Mouse (Mus musculus) lung, adult 2 months (tissue): ENCODE data around the gene Pde6b. TPM values are rescaled to one million over a fixed set of nuclear protein-coding genes. Genes with fewer than 3 reads are reported as not detected.

Source experiments
- DNase-seq: peaks from one replicate; pipeline ENCODE4 v3.0.0; 2022
- H3K4me1 ChIP-seq: fragments of 200-500 bp; 2 replicates; pipeline ENCODE4 v1.6.1; 2011; ENCODE audit warnings: low read length; ENCODE audit not compliant: control insufficient read depth, insufficient read depth
- H3K4me3 ChIP-seq: fragments of 200-500 bp; replicated peaks from 2 replicates; pipeline ENCODE3; 2011; ENCODE audit warnings: low read depth, mild to moderate bottlenecking, control low read depth, low read length; ENCODE audit errors: extremely low read depth
- CTCF ChIP-seq: fragments of 200-500 bp; IDR thresholded peaks from 2 replicates; pipeline ENCODE4 v1.5.1; 2011; ENCODE audit warnings: mild to moderate bottlenecking, low read length, control low read depth; ENCODE audit not compliant: insufficient read depth
- POLR2A ChIP-seq: fragments of 200-500 bp; IDR thresholded peaks from 2 replicates; pipeline ENCODE4 v1.6.1; 2011; ENCODE audit warnings: low read depth, mild to moderate bottlenecking, control low read depth, low read length, borderline replicate concordance; ENCODE audit errors: extremely low read depth
- WGBS: fragments of 180-500 bp; shearing (Covaris S2); methylation state at CpG from one replicate; pipeline ENCODE4 v1.1.7; 2018; 5-methylcytosine and 5-hydroxymethylcytosine counted together
- polyA plus RNA-seq: library from polyadenylated mRNA; depleted of rRNA; stranded (reverse); fragments of >200 nt; gene quantifications from 2 replicates; pipeline ENCODE4 v1.2.3, GENCODE M21; 2012

The Pde6b gene
- polyA plus RNA-seq, 1 experiment = not detected

DNA sequence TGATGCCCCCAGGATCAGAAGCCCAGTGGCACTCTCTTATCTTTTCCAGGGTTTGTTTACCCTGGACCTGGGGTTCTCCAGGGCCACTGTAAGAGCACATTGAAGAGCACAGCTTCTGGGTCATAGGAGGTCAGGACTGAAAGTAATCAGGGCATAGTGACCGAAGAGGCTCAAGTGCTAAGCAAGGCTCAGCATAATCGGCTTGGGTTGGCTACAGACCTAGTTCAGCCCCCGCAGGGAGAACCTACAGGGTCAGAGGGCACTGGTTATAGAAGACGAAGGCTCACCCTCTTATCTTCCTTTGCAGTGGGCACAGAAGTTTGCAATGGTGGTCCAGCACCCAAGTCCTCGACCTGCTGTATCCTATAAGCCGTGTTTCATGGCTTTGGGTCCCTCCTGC, 43.0 kb downstream of the Pde6b start:
- Histone ChIP-seq H3K4me1 (peaks cover 7% of the 10 kb centered on the region), H3K4me3 (no peak overlapping the region)
- DNase-seq = no peak
- TF ChIP-seq CTCF = no peak
- no peak for TF ChIP-seq POLR2A
- 72% methylated on average over 6 of the region's 6 CpGs for WGBS

DNA sequence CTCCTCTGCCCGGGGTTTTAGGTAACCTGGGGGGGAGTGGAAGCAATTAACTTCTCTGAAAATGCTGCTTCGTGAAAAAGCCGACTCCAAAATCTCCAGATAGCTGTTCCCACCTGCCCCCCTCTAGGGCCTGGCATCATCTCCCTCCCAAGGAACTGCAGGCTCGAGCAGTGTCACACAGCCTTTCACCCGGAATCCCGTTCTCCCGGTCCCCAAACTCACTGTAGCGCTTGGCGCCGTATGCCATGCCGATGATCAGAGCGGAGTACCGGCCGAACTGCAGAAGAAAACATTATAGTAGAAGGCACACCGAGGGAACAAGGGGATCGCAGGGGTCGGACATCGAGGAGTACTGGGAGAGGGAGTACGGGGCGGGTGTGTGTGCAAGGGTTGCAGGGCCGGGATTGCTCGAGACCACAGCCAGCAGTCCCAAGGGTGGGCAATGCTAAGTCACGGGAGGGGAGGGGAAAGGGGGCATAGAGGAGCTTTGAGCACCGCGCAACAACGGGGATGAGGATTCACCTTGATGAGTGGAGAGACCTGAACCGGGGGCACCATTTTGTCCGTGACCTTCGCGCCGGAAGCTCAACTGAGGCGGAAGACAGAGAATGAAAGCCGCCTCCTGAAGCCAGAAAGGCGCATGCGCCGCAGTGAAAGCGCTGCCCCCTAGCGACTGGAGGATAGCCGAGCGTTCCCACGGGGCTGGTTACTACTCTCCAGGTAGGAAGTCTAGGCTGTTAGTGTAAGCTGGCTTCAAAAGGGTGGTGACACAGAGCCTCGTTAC, 45.8 kb downstream of the Pde6b start, which contains the start of gene Atp5k:
Gene Atp5k, minus strand, starts transcription at position 645 of the 784 bp plus-strand sequence.
- peak; percentile 89 for DNase-seq
- H3K4me1 ChIP-seq = peaks cover 7% of the 10 kb centered on the region
- peak; percentile 82 for TF ChIP-seq CTCF
- peak; percentile 89 for TF ChIP-seq POLR2A
- WGBS = 1% methylated on average over 42 of the region's 42 CpGs
- peak within 1 kb of the TSS; percentile 85 for H3K4me3 ChIP-seq

DNA sequence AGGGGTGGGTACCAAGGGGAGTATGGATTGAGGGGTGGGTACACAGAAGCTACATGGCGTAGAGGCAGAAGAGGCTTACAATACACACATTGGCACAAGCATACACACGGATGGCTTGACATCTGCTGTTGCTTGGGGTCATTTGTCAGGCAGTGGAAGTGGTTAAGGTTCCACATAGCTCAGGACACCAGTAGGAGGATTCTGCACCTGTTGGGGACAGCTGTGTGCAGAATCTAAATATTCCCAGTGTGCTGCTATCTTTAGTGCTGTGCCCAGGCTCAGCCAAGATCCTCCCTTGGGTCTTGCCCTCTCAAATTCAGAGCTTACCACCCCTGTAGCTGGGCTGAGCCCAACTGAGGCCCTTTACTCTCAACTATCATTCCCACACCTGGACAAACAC, 47.9 kb downstream of the Pde6b start:
- 65% methylated on average over 2 of the region's 2 CpGs for WGBS
- TF ChIP-seq POLR2A (no peak), CTCF (no peak)
- DNase-seq = no peak
- Histone ChIP-seq H3K4me3 (no peak overlapping the region), H3K4me1 (peaks cover 7% of the 10 kb centered on the region)

DNA sequence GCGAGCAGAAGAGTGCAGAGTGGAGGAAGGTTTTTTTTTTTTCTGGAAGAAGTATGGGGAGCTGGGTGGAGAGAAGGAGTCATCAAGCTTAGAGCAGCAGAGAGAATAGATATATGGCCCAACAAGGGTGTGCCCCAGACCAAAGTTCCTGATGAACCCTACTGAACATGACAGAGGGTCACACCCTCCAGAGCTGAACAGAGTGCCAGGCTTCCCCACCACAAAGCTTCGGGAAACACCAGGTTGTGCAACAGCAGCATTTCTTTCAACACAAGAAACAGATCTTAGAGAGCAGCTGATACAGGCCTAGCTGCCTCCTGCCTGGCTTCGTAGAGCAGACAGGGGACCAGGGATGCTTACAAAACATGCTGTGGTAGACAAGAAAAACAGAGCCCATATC, 58.8 kb downstream of the Pde6b start:
- H3K4me1 ChIP-seq = peaks cover 8% of the 10 kb centered on the region
- no peak for DNase-seq
- H3K4me3 ChIP-seq = no peak overlapping the region
- WGBS = 61% methylated on average over 3 of the region's 3 CpGs
- TF ChIP-seq CTCF = no peak
- no peak for TF ChIP-seq POLR2A

DNA sequence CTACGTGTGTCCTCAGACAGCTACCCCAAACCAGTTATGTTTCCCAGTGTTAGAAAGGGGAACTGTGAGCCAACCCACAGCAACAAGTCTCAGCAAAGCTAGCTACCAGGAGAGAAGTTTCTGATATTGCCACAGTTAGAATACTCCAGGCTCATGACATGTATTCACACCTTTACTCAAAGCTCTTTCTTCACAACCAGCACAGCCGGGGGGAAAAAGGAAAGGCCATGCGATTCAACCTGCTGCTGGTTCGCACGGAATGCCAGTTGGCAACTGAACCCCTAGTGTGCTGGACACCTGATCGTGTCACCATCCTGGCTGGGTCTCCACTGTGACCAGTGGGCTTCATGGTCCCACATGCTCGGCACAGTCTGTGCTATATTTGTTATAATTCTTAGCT, 59.7 kb downstream of the Pde6b start:
- WGBS = 84% methylated on average over 7 of the region's 7 CpGs
- H3K4me3 ChIP-seq = no peak overlapping the region
- H3K4me1 ChIP-seq = peaks cover 8% of the 10 kb centered on the region
- TF ChIP-seq POLR2A (no peak), CTCF (no peak)
- DNase-seq = no peak

DNA sequence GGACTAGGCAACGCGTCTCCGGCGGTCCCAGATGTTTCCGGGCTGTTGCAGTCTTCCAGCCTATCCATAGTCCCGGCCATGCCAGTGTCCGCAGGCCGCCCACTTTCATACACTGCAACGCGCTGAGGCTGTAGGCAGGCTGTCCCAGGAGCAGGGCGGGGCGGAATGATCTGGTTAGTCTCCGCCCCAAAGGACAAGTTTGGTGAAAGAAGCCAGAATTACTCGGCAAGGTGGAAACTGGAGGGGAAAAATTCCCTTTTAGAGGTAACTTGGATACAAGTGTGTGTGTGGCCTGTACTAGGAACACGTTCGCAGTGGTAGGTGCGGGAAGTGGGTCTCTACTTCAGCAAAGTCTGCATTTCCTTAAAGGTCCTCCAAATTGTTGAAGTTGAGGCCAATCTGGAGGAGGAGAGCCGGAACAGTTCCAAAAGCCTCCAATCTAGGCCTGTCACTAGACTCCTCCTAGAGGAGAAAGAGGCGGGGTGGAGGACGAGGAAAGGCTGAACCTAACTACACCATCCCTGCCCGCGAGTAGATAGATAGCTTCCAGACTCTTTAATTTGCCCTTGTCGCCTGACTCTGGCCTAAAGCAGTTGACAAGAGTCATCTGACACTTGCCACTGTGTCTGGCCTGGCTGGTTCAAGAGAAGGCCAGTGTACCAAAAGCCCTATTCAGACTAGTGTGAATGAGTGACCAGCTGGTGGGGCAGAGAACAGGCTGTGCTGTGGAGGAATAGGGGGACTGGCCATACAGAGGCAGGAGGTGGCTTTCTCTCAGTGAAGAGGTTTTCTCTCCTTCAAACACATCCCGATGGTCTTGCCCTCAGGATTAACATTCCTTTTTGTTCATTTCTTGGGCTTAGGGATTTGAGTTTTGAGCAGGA, 60.8 kb downstream of the Pde6b start, which contains the start of gene Mfsd7a:
Gene Mfsd7a, minus strand, starts transcription at position 107 of the 884 bp plus-strand sequence.
- H3K4me1 ChIP-seq = peaks cover 8% of the 10 kb centered on the region
- peak; percentile 70 for DNase-seq
- H3K4me3 ChIP-seq = peak within 1 kb of the TSS; percentile 45
- no peak for TF ChIP-seq CTCF
- TF ChIP-seq POLR2A = 0 out of 2 replicates have a peak, but pooled peaks have one; percentile 32
- WGBS = 14% methylated on average over 24 of the region's 24 CpGs

DNA sequence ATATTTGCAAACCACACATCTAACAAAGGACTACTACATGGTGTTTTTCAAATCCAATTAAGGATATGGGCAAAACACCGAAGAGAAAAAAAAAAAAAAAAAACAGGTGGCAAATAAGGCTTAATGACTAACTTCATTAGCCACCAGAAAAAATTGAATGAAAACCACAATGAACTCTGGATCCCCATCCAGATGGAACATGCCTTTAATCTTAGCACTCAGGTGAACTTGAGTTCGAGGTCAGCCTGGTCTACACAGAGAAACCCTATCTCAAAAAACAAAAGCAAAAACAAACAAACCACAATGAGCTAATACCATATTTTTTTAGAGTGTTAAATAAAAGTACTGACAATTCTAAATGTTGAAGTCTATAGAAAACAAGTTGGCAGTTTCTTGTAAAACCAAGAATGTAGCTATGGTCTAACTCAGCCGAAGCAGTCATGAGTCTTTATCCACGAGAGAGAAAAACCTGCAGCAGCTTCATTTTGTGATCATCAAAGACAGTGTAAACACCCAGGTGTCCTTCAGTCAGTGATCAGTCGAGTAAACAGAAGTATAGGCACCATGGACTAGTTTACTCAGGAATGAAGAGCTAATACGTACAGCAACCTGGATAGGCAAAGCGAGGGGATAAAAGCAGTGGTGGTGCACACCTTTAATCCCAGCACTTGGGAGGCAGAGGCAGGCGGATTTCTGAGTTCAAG, 62.8 kb downstream of the Pde6b start:
- H3K4me3 ChIP-seq = no peak overlapping the region
- DNase-seq = no peak
- H3K4me1 ChIP-seq = peaks cover 8% of the 10 kb centered on the region
- 73% methylated on average over 8 of the region's 8 CpGs for WGBS
- TF ChIP-seq POLR2A (no peak), CTCF (no peak)

DNA sequence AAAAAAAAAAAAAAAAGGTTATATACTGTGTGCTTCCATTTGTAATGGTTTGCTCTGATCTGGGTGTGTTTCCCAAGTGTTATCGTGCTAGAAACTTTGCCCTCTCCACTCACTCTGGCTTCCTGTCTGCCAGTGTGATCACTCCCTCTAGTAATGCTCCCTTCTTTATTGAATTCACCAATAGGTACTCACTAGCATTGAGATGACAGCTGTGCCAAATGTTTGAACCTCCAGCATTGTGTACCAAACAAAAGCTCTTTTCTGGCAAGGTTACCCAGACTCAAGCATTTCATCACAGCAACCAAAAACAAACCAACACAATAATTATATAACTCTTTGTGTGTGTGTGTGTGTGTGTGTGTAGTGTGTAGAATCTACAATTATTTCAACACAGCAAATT, 63.4 kb downstream of the Pde6b start:
- Histone ChIP-seq H3K4me3 (no peak overlapping the region), H3K4me1 (peaks cover 8% of the 10 kb centered on the region)
- no peak for TF ChIP-seq POLR2A
- no peak for TF ChIP-seq CTCF
- WGBS = 64% methylated on average over 1 of the region's 1 CpGs
- DNase-seq = no peak

DNA sequence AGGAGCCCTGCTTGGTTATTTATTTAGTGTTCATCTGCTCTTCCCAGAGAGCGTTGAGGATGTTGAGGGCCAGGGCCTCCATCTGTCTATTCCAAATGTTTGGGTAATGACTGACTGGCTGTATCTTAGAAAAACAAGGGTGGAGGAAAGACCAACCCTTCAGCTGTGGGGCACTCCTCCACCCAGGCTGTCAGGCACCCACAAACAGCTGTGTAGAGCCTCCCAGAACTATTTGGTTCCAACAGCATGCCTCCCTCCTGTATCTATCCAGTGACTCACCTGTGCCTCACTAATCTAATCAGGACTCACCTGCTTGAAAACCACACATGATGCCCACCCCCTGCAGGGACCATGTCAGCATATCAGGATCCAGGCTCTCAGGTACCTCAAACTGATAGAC, 64.2 kb downstream of the Pde6b start:
- peaks cover 8% of the 10 kb centered on the region for H3K4me1 ChIP-seq
- no peak for DNase-seq

More for the DNA sequence above, 64.2 kb downstream of the Pde6b start:
- WGBS = 69% methylated on average over 1 of the region's 1 CpGs
- no peak for TF ChIP-seq CTCF
- TF ChIP-seq POLR2A = no peak
- no peak overlapping the region for H3K4me3 ChIP-seq
